Mouse (Mus musculus): Measurements from ENCODE around the gene Tmem179. TPM values are rescaled to one million over a fixed set of nuclear protein-coding genes. Genes with fewer than 3 reads are reported as not detected.

The Tmem179 gene
- total RNA-seq, 4 experiments from 2014 or later: 9.5 to 15.5 (median 10.5) TPM

- no peak for DNase-seq
Measured at GRCm38 (mm10) chr12:112462423-112462822, 54.1 kb downstream of the Tmem179 start.

GRCm38 (mm10) chr12:112457839-112458238 is 58.7 kb downstream of the Tmem179 start:
- no peak for DNase-seq

GRCm38 (mm10) chr12:112456144-112456713 is 60.3 kb downstream of the Tmem179 start:
- DNase-seq: no peak

- no peak for DNase-seq
Measured at GRCm38 (mm10) chr12:112451826-112452225, 64.7 kb downstream of the Tmem179 start.

GRCm38 (mm10) chr12:112451381-112451780 is 65.2 kb downstream of the Tmem179 start:
- DNase-seq: no peak

- DNase-seq: no peak
Measured at GRCm38 (mm10) chr12:112450883-112451282, 65.7 kb downstream of the Tmem179 start.

Other genes starting within 250 kb of the Tmem179 start
- 10 to 100 TPM; 15.9 to 41.5 (median 18.6) TPM for gene A530016L24Rik, start 27.3 kb downstream of the Tmem179 start, total RNA-seq (2022)
- 10 to 100 TPM; 34.6 to 65.5 (median 48.9) TPM for gene Inf2, start 72.0 kb upstream of the Tmem179 start, total RNA-seq (2022)
- 10 to 100 TPM; 15.2 to 53.1 (median 30.7) TPM for gene Adssl1, start 103.3 kb upstream of the Tmem179 start, total RNA-seq (2022)
- gene Siva1, start 127.9 kb upstream of the Tmem179 start, total RNA-seq (2022): 10 to 100 TPM; 37.0 to 73.9 (median 51.5) TPM
- gene Akt1, start 158.1 kb upstream of the Tmem179 start, total RNA-seq (2022): 100 to 1,000 TPM; 275 to 460 (median 313) TPM
- gene Zbtb42, start 162.1 kb upstream of the Tmem179 start, total RNA-seq (2022): 10 to 100 TPM in 3 of 4 experiments, 1 to 10 TPM in 1; 8.7 to 20.1 (median 15.9) TPM
- gene Cep170b, start 203.7 kb upstream of the Tmem179 start, total RNA-seq (2022): 10 to 100 TPM; 43.6 to 74.0 (median 59.1) TPM
- 10 to 100 TPM in 3 of 4 experiments, 1 to 10 TPM in 1; 9.1 to 21.7 (median 15.5) TPM for gene Pld4, start 243.9 kb upstream of the Tmem179 start, total RNA-seq (2022)

All from adrenal gland, adult 8-10 months (tissue).